In genomic region chr8:122343341-122343740, GRCm38 (mm10) we compare ENCODE assay signal across 9 mouse cellular contexts. TPM values are rescaled to one million over a fixed set of nuclear protein-coding genes. Genes with fewer than 3 reads are reported as not detected.
A peak's percentile ranks its signal among the peaks of the same experiment; 100 is the strongest.
DNase-seq lines count a peak whose midpoint lies in the region; ATAC-seq and TF ChIP-seq lines count a peak whose summit lies in the region.
"Had no signal": no experiment of that assay in that cellular context is flagged by ENCODE, and none has a peak within 500 bp of the region (broad histone marks: within the 10 kb centered on the region; RNA-seq: fewer than 3 reads in every experiment).

No protein-coding gene starts in this region.

- 2% methylated on average over 11 of the region's 11 CpGs for WGBS in cerebellum, adult 2 months
- WGBS in lung, postnatal 0 days: 7% methylated on average over 11 of the region's 11 CpGs
- 6% methylated on average over 11 of the region's 11 CpGs for WGBS in liver, embryonic 14.5 days (ENCODE audit: insufficient replicate concordance)

- no peak overlapping the region for H3K27ac ChIP-seq in cerebellum, adult 2 months (ENCODE audit: insufficient read depth, low read length)
- no peak overlapping the region for H3K27ac ChIP-seq in lung, postnatal 0 days (ENCODE audit: low read length)
- H3K27ac ChIP-seq in liver, embryonic 14.5 days: peak overlapping the region; percentile 24; the same call in 1 of the 2 replicates

- H3K9ac ChIP-seq in lung, postnatal 0 days (replicated peaks; ENCODE audit: low read depth): no peak overlapping the region
- peak overlapping the region; percentile 55 for H3K9ac ChIP-seq in liver, embryonic 14.5 days (replicated peaks)

- no peak for ATAC-seq in lung, postnatal 0 days
- ATAC-seq in liver, embryonic 14.5 days (ENCODE audit: insufficient read depth): no peak

- no peak for TF ChIP-seq CTCF in cerebellum, adult 2 months (IDR thresholded peaks at IDR 0.05; ENCODE audit: borderline replicate concordance, insufficient read depth, low read depth, low read length)
- no peak for TF ChIP-seq CTCF in lung, postnatal 0 days (IDR thresholded peaks at IDR 0.05)
- TF ChIP-seq CTCF in liver, embryonic 14.5 days (IDR thresholded peaks at IDR 0.05; ENCODE audit: low read depth): no peak

- H3K27me3 ChIP-seq in cerebellum, adult 2 months (ENCODE audit: control insufficient read depth, insufficient read depth, low read length): no peaks in the 10 kb centered on the region
- H3K27me3 ChIP-seq in lung, postnatal 0 days (replicated peaks; ENCODE audit: insufficient read depth, low read length): no peaks in the 10 kb centered on the region
- no peaks in the 10 kb centered on the region for H3K27me3 ChIP-seq in liver, embryonic 14.5 days (ENCODE audit: control insufficient read depth, insufficient read depth, low read length)

- no peaks in the 10 kb centered on the region for H3K36me3 ChIP-seq in lung, postnatal 0 days (ENCODE audit: insufficient read depth, low read length)
- H3K36me3 ChIP-seq in liver, embryonic 14.5 days (replicated peaks; ENCODE audit: control insufficient read depth, insufficient read depth, low read depth): peaks cover 7% of the 10 kb centered on the region

- H3K4me3 ChIP-seq in cerebellum, adult 2 months (replicated peaks; ENCODE audit: insufficient read depth, low read depth, low read length): peak overlapping the region; percentile 60
- no peak overlapping the region for H3K4me3 ChIP-seq in lung, postnatal 0 days (ENCODE audit: low read depth, low read length)
- peak overlapping the region; percentile 26 to 41; a peak in 3 of 4 replicates for H3K4me3 ChIP-seq in liver, embryonic 14.5 days (ENCODE audit: insufficient read depth in 1 of 2, low read depth in 2 of 2, low read length in 2 of 2)

- peak overlapping the region; percentile 40 for H3K4me2 ChIP-seq in lung, postnatal 0 days (replicated peaks; ENCODE audit: low read depth, low read length)
- H3K4me2 ChIP-seq in liver, embryonic 14.5 days (ENCODE audit: low read depth): peak overlapping the region; percentile 73

- DNase-seq in cerebellum, adult 2 months: peak; percentile 28 to 38
- DNase-seq in cerebellum, postnatal 4 days (ENCODE audit: low spot score in 2 of 2): no peak
- no peak for DNase-seq in lung, postnatal 0 days (ENCODE audit: low spot score)
- no peak for DNase-seq in lung, postnatal 4 days
- no peak for DNase-seq in liver, embryonic 14.5 days (ENCODE audit: low read depth in 3 of 3, low spot score in 3 of 3)
- DNase-seq in retina, embryonic 14.5 days (ENCODE audit: low spot score): no peak
- DNase-seq in Muller cell, postnatal 12 days (ENCODE audit: inconsistent ontology term): no peak
- no peak for DNase-seq in c-Kit-positive CD71-positive TER-119-positive erythroid progenitor cells, embryonic 14.5 days (ENCODE audit: low spot score)

- TF ChIP-seq POLR2A in cerebellum, adult 2 months (IDR thresholded peaks at IDR 0.05; ENCODE audit: borderline replicate concordance, insufficient read depth, low read length): no peak

- TF ChIP-seq EP300 in lung, postnatal 0 days (IDR thresholded peaks at IDR 0.05): no peak
- TF ChIP-seq EP300 in liver, embryonic 14.5 days (IDR thresholded peaks at IDR 0.05; ENCODE audit: low read depth): no peak

- no peaks in the 10 kb centered on the region for H3K9me3 ChIP-seq in lung, postnatal 0 days (ENCODE audit: low read length)
- no peaks in the 10 kb centered on the region for H3K9me3 ChIP-seq in liver, embryonic 14.5 days (ENCODE audit: control insufficient read depth, low read length)

- peaks cover 15% of the 10 kb centered on the region for H3K4me1 ChIP-seq in cerebellum, adult 2 months (ENCODE audit: control insufficient read depth, insufficient read depth, low read length)
- peaks cover 8% of the 10 kb centered on the region; the same call in 1 of the 2 replicates for H3K4me1 ChIP-seq in lung, postnatal 0 days (ENCODE audit: insufficient read depth, low read depth, low read length)
- H3K4me1 ChIP-seq in liver, embryonic 14.5 days (replicated peaks; ENCODE audit: control insufficient read depth in 2 of 2, insufficient read depth in 2 of 2, low read length in 1 of 2): peaks cover 36 to 50% of the 10 kb centered on the region in 2 experiments

RNA-seq across cellular contexts. Expression of gene Trhr2, which starts 17.2 kb away (rescaled TPM):
- polyA plus RNA-seq in cerebellum, adult 2 months (2012; rRNA removed): 0.63 and 1.8 TPM in 2 replicates
- not detected in 2 replicates for polyA plus RNA-seq in lung, postnatal 0 days (2015; fragmentation: Nextera tagmentation; extraction: Ambion mirVana)
- not detected in 2 replicates for polyA plus RNA-seq in liver, embryonic 14.5 days (2012; rRNA removed)
- polyA plus RNA-seq in liver, embryonic 14.5 days (2014; fragmentation: Nextera tagmentation; extraction: Ambion mirVana): not detected in 2 replicates
- polyA plus RNA-seq: liver, adult 2 months had no signal

RNA-seq across cellular contexts. Expression of gene Zc3h18, which starts 33.1 kb away (rescaled TPM):
- polyA plus RNA-seq in cerebellum, adult 2 months (2012; rRNA removed): 39.2 and 40.1 TPM in 2 replicates
- polyA plus RNA-seq in lung, postnatal 0 days (2015; fragmentation: Nextera tagmentation; extraction: Ambion mirVana): 20.2 and 22.2 TPM in 2 replicates
- polyA plus RNA-seq in liver, embryonic 14.5 days (2012; rRNA removed): 15.2 and 20.4 TPM in 2 replicates
- polyA plus RNA-seq in liver, embryonic 14.5 days (2014; fragmentation: Nextera tagmentation; extraction: Ambion mirVana): 12.8 and 16.7 TPM in 2 replicates

Comparison
In these comparisons a context has a peak if more than half of its experiments do, and no peak if none do; other contexts are left out.
1. DNase-seq: peak in cerebellum, adult 2 months (2 of 2); none in cerebellum, postnatal 4 days (0 of 2), lung, postnatal 0 days (single experiment), lung, postnatal 4 days (0 of 2), liver, embryonic 14.5 days (0 of 3), retina, embryonic 14.5 days (single experiment), Muller cell, postnatal 12 days (single experiment) and c-Kit-positive CD71-positive TER-119-positive erythroid progenitor cells, embryonic 14.5 days (single experiment).